Mouse (Mus musculus): ENCODE data around the gene Psmd11. TPM values are rescaled to one million over a fixed set of nuclear protein-coding genes. Genes with fewer than 3 reads are reported as not detected.

The Psmd11 gene
- total and polyA plus RNA-seq, 3 experiments = 51.3 to 107 (median 98.4) TPM

- no peaks in the 10 kb centered on the region for H3K79me2 ChIP-seq (replicated peaks; ENCODE audit: control insufficient read depth, insufficient read depth, low read length)
- no peak overlapping the region for H3K27ac ChIP-seq
- H3K4me3 ChIP-seq = no peak overlapping the region
- TF ChIP-seq CTCF (IDR thresholded peaks at IDR 0.05) = no peak
- no peak for TF ChIP-seq POLR2A (IDR thresholded peaks at IDR 0.05; ENCODE audit: insufficient read depth, low read depth, low read length)
- no peak for TF ChIP-seq EP300 (IDR thresholded peaks at IDR 0.05; ENCODE audit: insufficient read depth, low read depth, low read length)
- H3K9ac ChIP-seq (ENCODE audit: low read depth, low read length) = no peak overlapping the region
- H3K4me1 ChIP-seq (ENCODE audit: control insufficient read depth, insufficient read depth, low read length) = no peaks in the 10 kb centered on the region
- intact Hi-C loops (cut with DNase I) = no loop called here
- H3K36me3 ChIP-seq (ENCODE audit: control insufficient read depth, insufficient read depth, low read length) = no peaks in the 10 kb centered on the region
- no peaks in the 10 kb centered on the region for H3K27me3 ChIP-seq (ENCODE audit: control insufficient read depth, insufficient read depth, low read length)
- DNase-seq = no peak
- WGBS = 91% methylated on average over 10 of the region's 10 CpGs
Measured at GRCm38 (mm10) chr11:80510124-80510523, 81.7 kb downstream of the Psmd11 start.

GRCm38 (mm10) chr11:80512313-80513056, 84.1 kb downstream of the Psmd11 start:
- Histone ChIP-seq H3K79me2 (replicated peaks; ENCODE audit: control insufficient read depth, insufficient read depth, low read length) (no peaks in the 10 kb centered on the region), H3K27me3 (ENCODE audit: control insufficient read depth, insufficient read depth, low read length) (no peaks in the 10 kb centered on the region), H3K36me3 (ENCODE audit: control insufficient read depth, insufficient read depth, low read length) (no peaks in the 10 kb centered on the region), H3K4me1 (ENCODE audit: control insufficient read depth, insufficient read depth, low read length) (no peaks in the 10 kb centered on the region), H3K4me3 (no peak overlapping the region), H3K9ac (ENCODE audit: low read depth, low read length) (no peak overlapping the region), H3K27ac (no peak overlapping the region)
- DNase-seq = no peak
- WGBS = 88% methylated on average over 19 of the region's 19 CpGs
- TF ChIP-seq POLR2A (IDR thresholded peaks at IDR 0.05; ENCODE audit: insufficient read depth, low read depth, low read length) (no peak), EP300 (IDR thresholded peaks at IDR 0.05; ENCODE audit: insufficient read depth, low read depth, low read length) (no peak), CTCF (IDR thresholded peaks at IDR 0.05) (no peak)
- intact Hi-C loops (cut with DNase I) = no loop called here

- 40% methylated on average over 7 of the region's 7 CpGs for WGBS
- intact Hi-C loops (cut with DNase I) = no loop called here
- Histone ChIP-seq H3K4me3 (no peak overlapping the region), H3K4me1 (ENCODE audit: control insufficient read depth, insufficient read depth, low read length) (no peaks in the 10 kb centered on the region), H3K9ac (ENCODE audit: low read depth, low read length) (no peak overlapping the region), H3K79me2 (replicated peaks; ENCODE audit: control insufficient read depth, insufficient read depth, low read length) (no peaks in the 10 kb centered on the region), H3K27me3 (ENCODE audit: control insufficient read depth, insufficient read depth, low read length) (no peaks in the 10 kb centered on the region), H3K36me3 (ENCODE audit: control insufficient read depth, insufficient read depth, low read length) (no peaks in the 10 kb centered on the region), H3K27ac (no peak overlapping the region)
- no peak for TF ChIP-seq CTCF (IDR thresholded peaks at IDR 0.05)
- TF ChIP-seq POLR2A (IDR thresholded peaks at IDR 0.05; ENCODE audit: insufficient read depth, low read depth, low read length) = no peak
- TF ChIP-seq EP300 (IDR thresholded peaks at IDR 0.05; ENCODE audit: insufficient read depth, low read depth, low read length) = no peak
- DNase-seq = no peak
Measured at GRCm38 (mm10) chr11:80513796-80514195, 85.4 kb downstream of the Psmd11 start.

GRCm38 (mm10) chr11:80515346-80515745, 86.9 kb downstream of the Psmd11 start:
- H3K27me3 ChIP-seq (ENCODE audit: control insufficient read depth, insufficient read depth, low read length) = no peaks in the 10 kb centered on the region
- TF ChIP-seq EP300 (IDR thresholded peaks at IDR 0.05; ENCODE audit: insufficient read depth, low read depth, low read length) = no peak
- H3K4me3 ChIP-seq = no peak overlapping the region
- DNase-seq = no peak
- H3K4me1 ChIP-seq (ENCODE audit: control insufficient read depth, insufficient read depth, low read length) = no peaks in the 10 kb centered on the region
- intact Hi-C loops (cut with DNase I) = no loop called here
- no peak overlapping the region for H3K9ac ChIP-seq (ENCODE audit: low read depth, low read length)
- H3K79me2 ChIP-seq (replicated peaks; ENCODE audit: control insufficient read depth, insufficient read depth, low read length) = no peaks in the 10 kb centered on the region
- no peak overlapping the region for H3K27ac ChIP-seq
- WGBS = 90% methylated on average over 1 of the region's 1 CpGs
- H3K36me3 ChIP-seq (ENCODE audit: control insufficient read depth, insufficient read depth, low read length) = no peaks in the 10 kb centered on the region

GRCm38 (mm10) chr11:80515895-80516294, 87.5 kb downstream of the Psmd11 start:
- Histone ChIP-seq H3K79me2 (replicated peaks; ENCODE audit: control insufficient read depth, insufficient read depth, low read length) (no peaks in the 10 kb centered on the region), H3K9ac (ENCODE audit: low read depth, low read length) (no peak overlapping the region), H3K4me1 (ENCODE audit: control insufficient read depth, insufficient read depth, low read length) (no peaks in the 10 kb centered on the region), H3K4me3 (no peak overlapping the region), H3K36me3 (ENCODE audit: control insufficient read depth, insufficient read depth, low read length) (no peaks in the 10 kb centered on the region), H3K27ac (no peak overlapping the region), H3K27me3 (ENCODE audit: control insufficient read depth, insufficient read depth, low read length) (no peaks in the 10 kb centered on the region)
- TF ChIP-seq EP300 (IDR thresholded peaks at IDR 0.05; ENCODE audit: insufficient read depth, low read depth, low read length) (no peak), CTCF (IDR thresholded peaks at IDR 0.05) (no peak), POLR2A (IDR thresholded peaks at IDR 0.05; ENCODE audit: insufficient read depth, low read depth, low read length) (no peak)
- DNase-seq = no peak
- WGBS = 89% methylated on average over 8 of the region's 8 CpGs
- intact Hi-C loops (cut with DNase I) = no loop called here

GRCm38 (mm10) chr11:80518421-80519367, 90.3 kb downstream of the Psmd11 start:
- H3K36me3 ChIP-seq (ENCODE audit: control insufficient read depth, insufficient read depth, low read length) = peaks cover 2% of the 10 kb centered on the region
- no peaks in the 10 kb centered on the region for H3K79me2 ChIP-seq (replicated peaks; ENCODE audit: control insufficient read depth, insufficient read depth, low read length)
- peaks cover 7% of the 10 kb centered on the region for H3K4me1 ChIP-seq (ENCODE audit: control insufficient read depth, insufficient read depth, low read length)
- H3K27ac ChIP-seq = no peak overlapping the region
- no peak overlapping the region for H3K4me3 ChIP-seq
- TF ChIP-seq CTCF (IDR thresholded peaks at IDR 0.05) = no peak
- no peak for TF ChIP-seq EP300 (IDR thresholded peaks at IDR 0.05; ENCODE audit: insufficient read depth, low read depth, low read length)
- TF ChIP-seq POLR2A (IDR thresholded peaks at IDR 0.05; ENCODE audit: insufficient read depth, low read depth, low read length) = no peak
- intact Hi-C loops (cut with DNase I) = no loop called here
- WGBS = 49% methylated on average over 9 of the region's 9 CpGs
- no peaks in the 10 kb centered on the region for H3K27me3 ChIP-seq (ENCODE audit: control insufficient read depth, insufficient read depth, low read length)
- DNase-seq = no peak
- no peak overlapping the region for H3K9ac ChIP-seq (ENCODE audit: low read depth, low read length)
